Comparison of ENCODE assay signal across 21 mouse cellular contexts in genomic region chr8:120454404-120454803, GRCm38 (mm10).
DNase-seq lines count a peak whose midpoint lies in the region; ATAC-seq and TF ChIP-seq lines count a peak whose summit lies in the region.
"Had no signal": no experiment of that assay in that cellular context is flagged by ENCODE, and none has a peak within 500 bp of the region (broad histone marks: within the 10 kb centered on the region; RNA-seq: fewer than 3 reads in every experiment).

No protein-coding gene starts in this region.

- H3K36me3 ChIP-seq in forebrain, embryonic 10.5 days (replicated peaks): no peaks in the 10 kb centered on the region
- H3K36me3 ChIP-seq in forebrain, embryonic 16.5 days (ENCODE audit: control insufficient read depth, insufficient read depth): no peaks in the 10 kb centered on the region
- H3K36me3 ChIP-seq in hindbrain, embryonic 14.5 days (replicated peaks; ENCODE audit: control insufficient read depth, insufficient read depth): no peaks in the 10 kb centered on the region
- no peaks in the 10 kb centered on the region for H3K36me3 ChIP-seq in hindbrain, embryonic 11.5 days (ENCODE audit: control insufficient read depth, insufficient read depth, low read length)
- H3K36me3 ChIP-seq in MEL (ENCODE audit: control insufficient read depth in 1 of 2, insufficient read depth in 2 of 2, low read length in 2 of 2): peaks cover 0 to 12% of the 10 kb centered on the region in 2 experiments; a peak in 2 of 4 replicates
- H3K36me3 ChIP-seq in liver, embryonic 16.5 days (ENCODE audit: control insufficient read depth, insufficient read depth): no peaks in the 10 kb centered on the region
- H3K36me3 ChIP-seq: embryonic facial prominence, embryonic 15.5 days; heart, embryonic 15.5 days; kidney, embryonic 15.5 days; limb, embryonic 10.5 days had no signal

- no peaks in the 10 kb centered on the region for H3K9me3 ChIP-seq in forebrain, embryonic 10.5 days
- H3K9me3 ChIP-seq in forebrain, embryonic 16.5 days (ENCODE audit: control insufficient read depth, low read length): no peaks in the 10 kb centered on the region
- H3K9me3 ChIP-seq in hindbrain, embryonic 14.5 days (ENCODE audit: control insufficient read depth, low read length): no peaks in the 10 kb centered on the region
- H3K9me3 ChIP-seq in hindbrain, embryonic 11.5 days (ENCODE audit: control insufficient read depth, low read length): no peaks in the 10 kb centered on the region
- H3K9me3 ChIP-seq in MEL (replicated peaks; ENCODE audit: insufficient read depth, low read length): no peaks in the 10 kb centered on the region
- no peaks in the 10 kb centered on the region for H3K9me3 ChIP-seq in liver, embryonic 16.5 days (replicated peaks; ENCODE audit: control insufficient read depth, low read length)
- H3K9me3 ChIP-seq: embryonic facial prominence, embryonic 15.5 days; forebrain, embryonic 13.5 days; heart, embryonic 15.5 days; kidney, embryonic 15.5 days; limb, embryonic 10.5 days had no signal

- no peak for TF ChIP-seq RAD21 in MEL (IDR thresholded peaks at IDR 0.05; ENCODE audit: low read depth, low read length)

- H3K4me3 ChIP-seq in forebrain, embryonic 10.5 days: no peak overlapping the region
- no peak overlapping the region for H3K4me3 ChIP-seq in forebrain, embryonic 16.5 days (replicated peaks; ENCODE audit: low read length)
- H3K4me3 ChIP-seq in hindbrain, embryonic 14.5 days (replicated peaks; ENCODE audit: low read length): no peak overlapping the region
- no peak overlapping the region for H3K4me3 ChIP-seq in hindbrain, embryonic 11.5 days (ENCODE audit: low read depth, low read length)
- H3K4me3 ChIP-seq in MEL (ENCODE audit: control insufficient read depth in 1 of 2, insufficient read depth in 1 of 2, low read depth in 2 of 2, low read length in 2 of 2): no peak overlapping the region
- no peak overlapping the region for H3K4me3 ChIP-seq in liver, embryonic 16.5 days (ENCODE audit: low read depth, low read length)
- H3K4me3 ChIP-seq: embryonic facial prominence, embryonic 15.5 days; forebrain, embryonic 13.5 days; heart, embryonic 15.5 days; kidney, embryonic 15.5 days; limb, embryonic 10.5 days had no signal

- TF ChIP-seq POLR2A in MEL (IDR thresholded peaks at IDR 0.05; ENCODE audit: control insufficient read depth in 1 of 2, insufficient read depth in 1 of 2, low read depth in 1 of 2, low read length in 2 of 2, poor library complexity in 1 of 2): no peak

- no peak for ATAC-seq in forebrain, embryonic 16.5 days
- no peak for ATAC-seq in hindbrain, embryonic 14.5 days (ENCODE audit: low FRiP score)
- ATAC-seq in hindbrain, embryonic 11.5 days (ENCODE audit: low FRiP score): no peak
- ATAC-seq in liver, embryonic 16.5 days (ENCODE audit: low read depth): peak; percentile 57
- ATAC-seq: forebrain, embryonic 13.5 days had no signal

- H3K4me1 ChIP-seq in forebrain, embryonic 10.5 days: peaks cover 76% of the 10 kb centered on the region
- peaks cover 30% of the 10 kb centered on the region for H3K4me1 ChIP-seq in forebrain, embryonic 16.5 days (replicated peaks; ENCODE audit: control insufficient read depth, insufficient read depth, low read length)
- peaks cover 54% of the 10 kb centered on the region for H3K4me1 ChIP-seq in hindbrain, embryonic 14.5 days (replicated peaks; ENCODE audit: control insufficient read depth, insufficient read depth, low read length)
- peaks cover 18% of the 10 kb centered on the region for H3K4me1 ChIP-seq in hindbrain, embryonic 11.5 days (replicated peaks; ENCODE audit: control insufficient read depth, insufficient read depth, low read length)
- peaks cover 16 to 22% of the 10 kb centered on the region in 2 experiments for H3K4me1 ChIP-seq in MEL (ENCODE audit: control insufficient read depth in 1 of 2, insufficient read depth in 2 of 2, low read length in 2 of 2)
- H3K4me1 ChIP-seq in liver, embryonic 16.5 days (ENCODE audit: control insufficient read depth, low read depth, low read length): peaks cover 44% of the 10 kb centered on the region

- H3K27ac ChIP-seq in forebrain, embryonic 10.5 days: peak overlapping the region; percentile 62; the same call in 1 of the 2 replicates
- no peak overlapping the region for H3K27ac ChIP-seq in forebrain, embryonic 16.5 days (ENCODE audit: low read length)
- 0 out of 2 replicates have a peak overlapping the region, but pooled peaks have one; percentile 21 for H3K27ac ChIP-seq in hindbrain, embryonic 14.5 days
- no peak overlapping the region for H3K27ac ChIP-seq in hindbrain, embryonic 11.5 days (ENCODE audit: low read depth, low read length)
- no peak overlapping the region; the same call in 1 of the 2 replicates for H3K27ac ChIP-seq in MEL (ENCODE audit: control insufficient read depth, low read depth, low read length)
- H3K27ac ChIP-seq in liver, embryonic 16.5 days (ENCODE audit: low read length): peak overlapping the region; percentile 55
- H3K27ac ChIP-seq: embryonic facial prominence, embryonic 15.5 days; heart, embryonic 15.5 days; kidney, embryonic 15.5 days; limb, embryonic 10.5 days; macrophage had no signal

- H3K4me2 ChIP-seq in forebrain, embryonic 16.5 days (ENCODE audit: low read length): no peak overlapping the region
- H3K4me2 ChIP-seq in hindbrain, embryonic 14.5 days (replicated peaks): no peak overlapping the region
- no peak overlapping the region for H3K4me2 ChIP-seq in hindbrain, embryonic 11.5 days (replicated peaks; ENCODE audit: low read depth, low read length)
- H3K4me2 ChIP-seq in liver, embryonic 16.5 days (ENCODE audit: low read depth, low read length): peak overlapping the region; percentile 17; the same call in 1 of the 2 replicates
- H3K4me2 ChIP-seq: embryonic facial prominence, embryonic 15.5 days; forebrain, embryonic 13.5 days; heart, embryonic 15.5 days; kidney, embryonic 15.5 days; midbrain, embryonic 11.5 days had no signal

- H3K27me3 ChIP-seq in forebrain, embryonic 10.5 days (ENCODE audit: poor library complexity, severe bottlenecking): peaks cover 84% of the 10 kb centered on the region
- no peaks in the 10 kb centered on the region for H3K27me3 ChIP-seq in forebrain, embryonic 16.5 days (replicated peaks; ENCODE audit: control insufficient read depth, insufficient read depth, low read length)
- H3K27me3 ChIP-seq in hindbrain, embryonic 14.5 days (ENCODE audit: control insufficient read depth, insufficient read depth, low read length): no peaks in the 10 kb centered on the region
- H3K27me3 ChIP-seq in hindbrain, embryonic 11.5 days (ENCODE audit: control insufficient read depth, insufficient read depth, low read length): no peaks in the 10 kb centered on the region
- H3K27me3 ChIP-seq in MEL (ENCODE audit: control insufficient read depth in 1 of 2, insufficient read depth in 2 of 2, low read length in 2 of 2): no peaks in the 10 kb centered on the region
- H3K27me3 ChIP-seq in liver, embryonic 16.5 days (ENCODE audit: control insufficient read depth, insufficient read depth, low read depth, low read length): no peaks in the 10 kb centered on the region
- H3K27me3 ChIP-seq: embryonic facial prominence, embryonic 15.5 days; forebrain, embryonic 13.5 days; heart, embryonic 15.5 days had no signal

- TF ChIP-seq EP300 in MEL (IDR thresholded peaks at IDR 0.05; ENCODE audit: low read depth in 1 of 2, low read length in 2 of 2): peak; percentile 14 to 41; a peak in 1 of 4 replicates

- no peak for TF ChIP-seq CTCF in MEL (IDR thresholded peaks at IDR 0.05 in 2 of 3, conservative IDR thresholded peaks at IDR 0.05 in 1 of 3; ENCODE audit: control insufficient read depth in 1 of 3, insufficient read depth in 1 of 3, low read depth in 2 of 3, low read length in 3 of 3, poor library complexity in 1 of 3, severe bottlenecking in 1 of 3)

- 89% methylated on average over 6 of the region's 6 CpGs for WGBS in forebrain, embryonic 10.5 days
- WGBS in forebrain, embryonic 16.5 days: 80% methylated on average over 6 of the region's 6 CpGs
- 77% methylated on average over 6 of the region's 6 CpGs for WGBS in hindbrain, embryonic 14.5 days
- 82% methylated on average over 6 of the region's 6 CpGs for WGBS in hindbrain, embryonic 11.5 days
- WGBS in liver, embryonic 16.5 days (ENCODE audit: insufficient replicate concordance): 56% methylated on average over 6 of the region's 6 CpGs

- H3K9ac ChIP-seq in forebrain, embryonic 16.5 days (replicated peaks; ENCODE audit: low read depth, low read length): no peak overlapping the region
- no peak overlapping the region for H3K9ac ChIP-seq in hindbrain, embryonic 14.5 days
- no peak overlapping the region for H3K9ac ChIP-seq in hindbrain, embryonic 11.5 days (ENCODE audit: low read depth, low read length)
- no peak overlapping the region for H3K9ac ChIP-seq in MEL (ENCODE audit: control insufficient read depth, low read depth, low read length, poor library complexity, severe bottlenecking)
- peak overlapping the region; percentile 28; the same call in 1 of the 2 replicates for H3K9ac ChIP-seq in liver, embryonic 16.5 days (ENCODE audit: low read depth, low read length)
- H3K9ac ChIP-seq: embryonic facial prominence, embryonic 15.5 days; forebrain, embryonic 13.5 days; heart, embryonic 15.5 days; kidney, embryonic 15.5 days had no signal

- DNase-seq in forebrain, embryonic 10.5 days (ENCODE audit: extremely low spot score, low spot score): no peak
- no peak for DNase-seq in hindbrain, embryonic 14.5 days (ENCODE audit: low spot score)
- DNase-seq in hindbrain, embryonic 11.5 days (ENCODE audit: low spot score): no peak
- DNase-seq in MEL (ENCODE audit: low read depth, low spot score): no peak
- no peak for DNase-seq in kidney, postnatal 14 days
- DNase-seq in cerebellum, adult 11-12 months: no peak
- DNase-seq: adrenal gland, adult 2 months; cerebellum, postnatal 14 days; embryo, embryonic 11 days; layer of hippocampus, postnatal 36 days; lung, adult 2 months; thymus, postnatal 14 days had no signal

- H3K79me2 ChIP-seq in MEL (ENCODE audit: control insufficient read depth, insufficient read depth, low read length, poor library complexity): no peaks in the 10 kb centered on the region

TF ChIP-seq in MEL, 35 proteins besides CTCF, POLR2A, EP300 and RAD21:
- no peak for TF ChIP-seq NRF1 (IDR thresholded peaks at IDR 0.05; ENCODE audit: insufficient read depth, low read depth, low read length, poor library complexity, severe bottlenecking)
- TF ChIP-seq ETS1 (IDR thresholded peaks at IDR 0.05; ENCODE audit: low read depth, low read length): peak; percentile 64
- peak; percentile 56; the same call in 1 of the 2 replicates for TF ChIP-seq BHLHE40 (IDR thresholded peaks at IDR 0.05; ENCODE audit: borderline replicate concordance, low read depth, low read length)
- TF ChIP-seq TCF12 (IDR thresholded peaks at IDR 0.05; ENCODE audit: low read depth, low read length): peak; percentile 15; the same call in 1 of the 2 replicates
- TF ChIP-seq CHD2 (IDR thresholded peaks at IDR 0.05; ENCODE audit: low read length): no peak
- TF ChIP-seq GATA1 (IDR thresholded peaks at IDR 0.05; ENCODE audit: low read depth, low read length): peak; percentile 73

Comparison
In these comparisons a context has a peak if more than half of its experiments do, and no peak if none do; other contexts are left out.
1. H3K27ac ChIP-seq: peak in forebrain, embryonic 10.5 days (single experiment), hindbrain, embryonic 14.5 days (single experiment) and liver, embryonic 16.5 days (single experiment); none in forebrain, embryonic 16.5 days (single experiment), hindbrain, embryonic 11.5 days (single experiment) and MEL (single experiment).